Mouse (Mus musculus): ENCODE measurements around the gene Prodh2.

- TF ChIP-seq CTCF (IDR thresholded peaks at IDR 0.05) (no peak), EP300 (IDR thresholded peaks at IDR 0.05) (no peak)
These were observed 29.4 kb upstream of the Prodh2 start for GRCm38 (mm10) chr7:30463996-30464395.
